Mouse (Mus musculus): ENCODE data around the gene Slc19a3. TPM values are rescaled to one million over a fixed set of nuclear protein-coding genes. Genes with fewer than 3 reads are reported as not detected.

Slc19a3 gene
- 1.5 and 1.8 TPM in 2 replicates for total RNA-seq (2014; rRNA removed)
- 1.3 and 1.7 TPM in 2 replicates for polyA plus RNA-seq (2015; fragmentation: Nextera tagmentation; extraction: Ambion mirVana)

DNA sequence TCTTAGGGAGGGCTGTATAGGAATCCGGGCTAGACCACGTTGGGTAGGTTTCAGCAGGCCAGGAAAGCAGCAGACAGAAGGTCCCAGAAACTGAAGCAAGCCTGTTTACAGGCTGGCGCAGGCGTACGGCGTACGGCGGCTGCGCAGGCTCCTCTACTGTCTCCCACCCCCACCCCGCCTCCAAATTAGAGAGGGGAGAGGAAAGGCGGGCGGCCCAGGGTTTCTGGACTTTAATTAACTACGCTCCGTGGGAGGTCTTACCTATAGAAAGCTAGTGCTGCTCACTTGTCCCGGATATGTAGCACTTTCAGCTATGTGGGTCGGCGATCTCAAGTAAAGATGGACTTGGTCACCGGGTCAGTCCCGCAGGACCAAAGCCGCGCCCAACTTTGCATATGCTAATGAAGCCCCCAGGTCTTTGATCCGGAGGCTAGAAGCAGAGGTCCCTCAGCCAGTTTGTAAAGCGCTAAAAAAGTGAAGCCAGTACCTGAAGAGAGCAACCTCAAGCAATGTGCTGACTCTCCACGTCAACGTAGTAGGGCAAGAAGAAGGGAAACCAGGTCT is at the start of gene Slc19a3:
TSS of gene Slc19a3 (minus strand) at position 340 of the 564 bp plus-strand sequence.
- DNase-seq (ENCODE audit: low spot score) (peak; percentile 75), ATAC-seq (peak; percentile 97)
- Histone ChIP-seq H3K4me1 (ENCODE audit: insufficient read depth, low read length) (no peaks in the 10 kb centered on the region), H3K27ac (peak within 1 kb of the TSS; percentile 32; the same call in 1 of the 2 replicates), H3K27me3 (ENCODE audit: insufficient read depth, low read length) (no peaks in the 10 kb centered on the region), H3K36me3 (ENCODE audit: insufficient read depth, low read length) (no peaks in the 10 kb centered on the region), H3K9me3 (ENCODE audit: low read length) (no peaks in the 10 kb centered on the region), H3K4me3 (ENCODE audit: low read length) (peak within 1 kb of the TSS; percentile 52), H3K4me2 (ENCODE audit: low read depth, low read length) (peak within 1 kb of the TSS; percentile 79), H3K9ac (replicated peaks; ENCODE audit: low read length) (peak within 1 kb of the TSS; percentile 51)
- under 1% methylated on average over 25 of the region's 25 CpGs for WGBS
- no peak for TF ChIP-seq CTCF (IDR thresholded peaks at IDR 0.05; ENCODE audit: low read depth)

DNA sequence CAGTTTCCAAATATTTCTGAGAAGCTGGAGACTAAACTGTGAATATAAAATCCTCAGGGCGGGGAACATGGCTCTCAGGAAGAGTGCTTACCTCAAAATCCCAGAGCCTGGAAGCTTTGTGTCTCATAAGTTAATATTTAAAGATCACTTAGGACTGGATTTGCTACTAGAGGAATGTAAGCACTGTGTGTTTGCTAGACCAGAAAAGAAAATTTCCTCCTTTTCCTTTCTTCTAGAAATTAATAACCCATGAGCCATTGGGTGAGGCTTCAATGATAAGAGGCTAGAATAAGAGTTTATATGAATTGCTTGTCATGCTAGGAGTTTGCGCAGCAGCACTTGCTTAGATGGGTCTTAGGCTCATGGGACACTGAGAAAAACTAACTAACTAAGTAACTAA is 46.5 kb upstream of the Slc19a3 start:
- Histone ChIP-seq H3K27me3 (ENCODE audit: insufficient read depth, low read length) (no peaks in the 10 kb centered on the region), H3K27ac (no peak overlapping the region), H3K36me3 (ENCODE audit: insufficient read depth, low read length) (no peaks in the 10 kb centered on the region), H3K4me3 (ENCODE audit: low read length) (no peak overlapping the region), H3K9ac (replicated peaks; ENCODE audit: low read length) (no peak overlapping the region), H3K4me2 (ENCODE audit: low read depth, low read length) (no peak overlapping the region), H3K9me3 (ENCODE audit: low read length) (no peaks in the 10 kb centered on the region), H3K4me1 (ENCODE audit: insufficient read depth, low read length) (no peaks in the 10 kb centered on the region)
- WGBS: 96% methylated on average over 2 of the region's 2 CpGs
- DNase-seq (ENCODE audit: low spot score): no peak
- no peak for ATAC-seq
- no peak for TF ChIP-seq CTCF (IDR thresholded peaks at IDR 0.05; ENCODE audit: low read depth)

DNA sequence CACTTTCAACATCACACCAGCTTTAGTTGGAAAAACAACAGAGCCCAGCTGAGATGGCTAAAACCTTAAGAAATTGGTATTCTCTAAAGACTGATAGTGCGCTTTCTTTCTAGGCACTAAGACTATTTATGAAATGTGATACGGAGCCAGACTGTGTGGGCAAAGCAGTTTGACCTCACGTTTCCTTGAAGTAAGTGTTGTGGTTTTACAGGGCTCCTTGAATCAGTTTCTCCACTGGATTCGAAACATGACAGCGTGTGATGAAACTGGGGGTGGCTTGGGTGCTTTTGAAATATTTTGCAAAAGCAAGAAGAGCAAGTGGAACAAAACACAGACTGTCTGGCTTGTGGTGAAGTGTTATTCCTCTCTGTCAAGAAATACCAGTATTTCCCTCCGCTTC is 38.8 kb upstream of the Slc19a3 start:
- Histone ChIP-seq H3K36me3 (ENCODE audit: insufficient read depth, low read length) (no peaks in the 10 kb centered on the region), H3K9me3 (ENCODE audit: low read length) (no peaks in the 10 kb centered on the region), H3K4me3 (ENCODE audit: low read length) (no peak overlapping the region), H3K27me3 (ENCODE audit: insufficient read depth, low read length) (no peaks in the 10 kb centered on the region), H3K9ac (replicated peaks; ENCODE audit: low read length) (no peak overlapping the region), H3K27ac (no peak overlapping the region), H3K4me1 (ENCODE audit: insufficient read depth, low read length) (no peaks in the 10 kb centered on the region), H3K4me2 (ENCODE audit: low read depth, low read length) (no peak overlapping the region)
- DNase-seq (ENCODE audit: low spot score): no peak
- ATAC-seq: no peak
- WGBS: 85% methylated on average over 6 of the region's 6 CpGs
- no peak for TF ChIP-seq CTCF (IDR thresholded peaks at IDR 0.05; ENCODE audit: low read depth)

GRCm38 (mm10) chr1:83076190-83076917 is 38.1 kb upstream of the Slc19a3 start:
- peak; percentile 95 for TF ChIP-seq CTCF (IDR thresholded peaks at IDR 0.05; ENCODE audit: low read depth)
- Histone ChIP-seq H3K9ac (replicated peaks; ENCODE audit: low read length) (no peak overlapping the region; the same call in 1 of the 2 replicates), H3K4me2 (ENCODE audit: low read depth, low read length) (peak overlapping the region; percentile 54), H3K4me1 (ENCODE audit: insufficient read depth, low read length) (no peaks in the 10 kb centered on the region), H3K27me3 (ENCODE audit: insufficient read depth, low read length) (no peaks in the 10 kb centered on the region), H3K4me3 (ENCODE audit: low read length) (peak overlapping the region; percentile 27), H3K9me3 (ENCODE audit: low read length) (no peaks in the 10 kb centered on the region), H3K36me3 (ENCODE audit: insufficient read depth, low read length) (no peaks in the 10 kb centered on the region), H3K27ac (no peak overlapping the region)
- 39% methylated on average over 11 of the region's 11 CpGs for WGBS
- ATAC-seq (peak; percentile 94), DNase-seq (ENCODE audit: low spot score) (peak; percentile 86)

DNA sequence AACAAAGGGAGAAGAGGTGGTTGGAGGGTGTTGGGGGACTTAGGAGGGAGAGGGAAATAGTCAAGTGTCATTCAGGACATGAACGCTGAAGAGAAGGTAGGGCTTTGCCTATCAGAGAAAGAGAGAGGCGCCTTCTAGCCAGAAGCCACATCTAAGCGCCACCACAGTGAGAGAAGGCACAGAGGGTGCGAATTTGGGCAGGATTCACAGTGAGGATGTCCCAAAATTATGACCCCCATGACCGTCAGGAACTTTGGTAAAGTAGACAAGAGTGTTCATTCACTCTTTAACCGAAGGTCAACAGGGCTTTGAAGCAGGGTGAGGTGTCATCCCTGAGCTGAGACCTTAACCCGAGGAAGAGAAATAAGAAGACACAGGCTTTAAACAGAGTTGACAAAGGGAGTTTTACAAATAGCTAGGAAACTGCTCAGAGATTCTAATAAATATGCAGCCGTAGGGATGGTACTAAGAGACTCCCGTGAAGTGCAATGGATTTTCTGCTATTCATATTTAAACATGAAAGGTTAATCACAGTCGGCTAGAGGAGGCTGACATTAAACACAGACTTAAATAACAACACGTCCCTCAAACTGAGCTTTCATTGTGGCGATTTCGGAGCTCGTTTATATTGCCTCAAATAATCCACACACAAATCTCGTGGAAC is 37.4 kb upstream of the Slc19a3 start:
- no peak for TF ChIP-seq CTCF (IDR thresholded peaks at IDR 0.05; ENCODE audit: low read depth)
- Histone ChIP-seq H3K27me3 (ENCODE audit: insufficient read depth, low read length) (no peaks in the 10 kb centered on the region), H3K27ac (no peak overlapping the region), H3K4me2 (ENCODE audit: low read depth, low read length) (peak overlapping the region; percentile 54), H3K36me3 (ENCODE audit: insufficient read depth, low read length) (no peaks in the 10 kb centered on the region), H3K4me1 (ENCODE audit: insufficient read depth, low read length) (no peaks in the 10 kb centered on the region), H3K9ac (replicated peaks; ENCODE audit: low read length) (no peak overlapping the region; the same call in 1 of the 2 replicates), H3K9me3 (ENCODE audit: low read length) (no peaks in the 10 kb centered on the region), H3K4me3 (ENCODE audit: low read length) (peak overlapping the region; percentile 27)
- ATAC-seq (peak; percentile 32; the same call in 1 of the 2 replicates), DNase-seq (ENCODE audit: low spot score) (no peak)
- WGBS: 37% methylated on average over 15 of the region's 15 CpGs

GRCm38 (mm10) chr1:83067205-83067604 is 29.0 kb upstream of the Slc19a3 start:
- Histone ChIP-seq H3K4me1 (ENCODE audit: insufficient read depth, low read length) (no peaks in the 10 kb centered on the region), H3K27me3 (ENCODE audit: insufficient read depth, low read length) (no peaks in the 10 kb centered on the region), H3K9me3 (ENCODE audit: low read length) (no peaks in the 10 kb centered on the region), H3K36me3 (ENCODE audit: insufficient read depth, low read length) (no peaks in the 10 kb centered on the region), H3K27ac (no peak overlapping the region), H3K4me3 (ENCODE audit: low read length) (no peak overlapping the region), H3K4me2 (ENCODE audit: low read depth, low read length) (no peak overlapping the region), H3K9ac (replicated peaks; ENCODE audit: low read length) (no peak overlapping the region)
- TF ChIP-seq CTCF (IDR thresholded peaks at IDR 0.05; ENCODE audit: low read depth): no peak
- no peak for ATAC-seq
- no peak for DNase-seq (ENCODE audit: low spot score)
- WGBS: 75% methylated on average over 10 of the region's 10 CpGs

Data from hindbrain, postnatal 0 days (tissue).